Mouse (Mus musculus): ENCODE data around the gene Shc4. TPM values are rescaled to one million over a fixed set of nuclear protein-coding genes. Genes with fewer than 3 reads are reported as not detected.

The Shc4 gene
- polyA plus RNA-seq, 1 experiment from 2014 or later: 2.3 TPM

DNA sequence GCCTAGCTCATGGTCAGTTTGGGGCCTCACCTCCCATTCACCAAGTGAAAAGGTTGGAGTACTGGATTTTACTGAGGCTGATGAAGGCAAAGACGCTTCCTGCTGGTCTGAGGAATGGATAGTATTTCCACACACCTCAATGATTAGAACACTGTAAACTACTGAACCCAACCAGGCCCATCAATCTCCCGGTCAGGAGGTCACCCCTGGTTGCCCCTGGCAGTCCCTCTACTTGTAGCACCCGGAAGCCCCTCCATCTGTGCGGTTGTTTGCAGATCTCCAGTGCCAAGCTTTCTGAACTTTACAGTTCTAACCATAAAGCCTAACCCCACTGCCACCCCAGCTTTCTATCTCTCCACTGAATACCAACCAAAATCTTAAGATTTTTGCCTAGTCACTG is 62.8 kb downstream of the Shc4 start:
- Histone ChIP-seq H3K4me3 (ENCODE audit: low read depth, low read length) (no peak overlapping the region), H3K4me1 (ENCODE audit: control insufficient read depth, insufficient read depth, low read length) (no peaks in the 10 kb centered on the region), H3K27me3 (ENCODE audit: control insufficient read depth, insufficient read depth, low read length) (no peaks in the 10 kb centered on the region), H3K27ac (ENCODE audit: low read length) (no peak overlapping the region), H3K36me3 (ENCODE audit: control insufficient read depth, insufficient read depth, low read length) (no peaks in the 10 kb centered on the region), H3K9me3 (ENCODE audit: control insufficient read depth, low read depth, low read length) (no peaks in the 10 kb centered on the region), H3K4me2 (replicated peaks; ENCODE audit: low read depth, low read length) (peak overlapping the region; percentile 49), H3K9ac (replicated peaks; ENCODE audit: low read depth, low read length) (0 out of 2 replicates have a peak overlapping the region, but pooled peaks have one; percentile 25)
- WGBS: 37% methylated on average over 4 of the region's 4 CpGs
- ATAC-seq (ENCODE audit: insufficient number of reproducible peaks, insufficient read depth, low FRiP score, low read depth): no peak

DNA sequence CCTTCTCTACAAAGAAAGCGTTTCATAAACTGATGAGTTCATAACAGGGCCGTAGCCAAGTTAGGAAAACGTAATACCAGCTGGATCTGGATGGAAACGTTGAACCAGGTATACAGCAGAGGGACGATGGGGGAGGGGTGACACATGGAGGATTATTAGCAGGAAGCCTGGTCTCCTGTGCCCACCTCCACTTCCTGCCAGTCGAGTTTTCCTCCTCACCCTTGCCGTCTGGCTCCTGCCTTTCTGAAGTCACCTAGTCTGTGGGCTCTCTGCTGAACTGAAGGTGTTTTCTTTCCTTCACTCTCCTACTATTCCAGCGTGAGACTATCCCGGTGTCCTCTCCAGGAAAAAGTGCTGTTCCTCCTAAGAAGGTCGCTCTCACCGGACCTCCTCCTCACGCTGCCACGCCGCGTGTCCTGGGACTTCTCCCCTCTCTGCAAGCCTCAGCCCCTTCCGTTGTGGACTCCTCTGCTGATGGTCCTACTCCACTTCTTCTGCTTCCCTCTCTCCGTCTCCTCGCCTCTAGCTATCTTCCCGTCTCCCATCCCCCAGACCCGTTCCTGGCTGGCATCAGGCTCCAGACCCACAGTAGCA is 63.3 kb downstream of the Shc4 start:
- Histone ChIP-seq H3K27ac (ENCODE audit: low read length) (no peak overlapping the region), H3K36me3 (ENCODE audit: control insufficient read depth, insufficient read depth, low read length) (no peaks in the 10 kb centered on the region), H3K9ac (replicated peaks; ENCODE audit: low read depth, low read length) (peak overlapping the region; percentile 25; the same call in 1 of the 2 replicates), H3K4me3 (ENCODE audit: low read depth, low read length) (peak overlapping the region; percentile 27), H3K27me3 (ENCODE audit: control insufficient read depth, insufficient read depth, low read length) (no peaks in the 10 kb centered on the region), H3K9me3 (ENCODE audit: control insufficient read depth, low read depth, low read length) (no peaks in the 10 kb centered on the region), H3K4me1 (ENCODE audit: control insufficient read depth, insufficient read depth, low read length) (no peaks in the 10 kb centered on the region), H3K4me2 (replicated peaks; ENCODE audit: low read depth, low read length) (peak overlapping the region; percentile 49)
- 28% methylated on average over 20 of the region's 20 CpGs for WGBS
- peak; percentile 66; the same call in 1 of the 2 replicates for ATAC-seq (ENCODE audit: insufficient number of reproducible peaks, insufficient read depth, low FRiP score, low read depth)

DNA sequence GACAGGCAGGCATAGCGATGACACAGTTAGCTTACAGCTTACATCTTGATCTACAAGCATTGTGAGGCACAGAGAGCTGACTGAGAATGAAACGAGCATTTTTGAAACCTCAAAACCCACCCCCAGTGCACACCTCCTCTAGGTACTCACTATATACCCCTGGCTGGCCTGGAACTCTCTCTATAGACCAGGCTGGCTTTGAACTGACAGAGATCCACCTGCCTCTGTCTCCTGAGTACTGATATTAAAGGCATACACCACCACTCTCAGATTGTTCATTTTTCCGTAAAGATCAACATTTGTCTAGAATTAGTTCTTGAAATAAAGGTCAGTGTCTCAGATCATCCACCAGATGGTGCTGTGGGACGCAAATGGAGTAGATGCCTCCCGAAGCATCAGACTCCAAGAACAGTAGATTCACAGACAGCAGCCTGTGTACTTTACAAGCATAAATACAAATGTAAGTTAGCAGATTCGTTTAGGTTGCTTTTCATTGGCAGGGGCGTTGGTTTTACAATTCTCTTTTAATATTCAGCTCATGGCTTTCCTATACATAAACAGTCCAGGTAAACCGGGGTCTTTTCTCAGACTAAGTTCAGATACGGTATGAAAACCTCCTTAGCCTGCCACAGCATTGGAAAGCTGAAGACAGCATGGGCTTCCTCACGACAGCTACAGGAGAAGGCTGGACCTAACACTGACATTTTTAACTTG is 64.0 kb downstream of the Shc4 start:
- H3K27ac ChIP-seq (ENCODE audit: low read length): no peak overlapping the region
- peak; percentile 43; the same call in 1 of the 2 replicates for ATAC-seq (ENCODE audit: insufficient number of reproducible peaks, insufficient read depth, low FRiP score, low read depth)

DNA sequence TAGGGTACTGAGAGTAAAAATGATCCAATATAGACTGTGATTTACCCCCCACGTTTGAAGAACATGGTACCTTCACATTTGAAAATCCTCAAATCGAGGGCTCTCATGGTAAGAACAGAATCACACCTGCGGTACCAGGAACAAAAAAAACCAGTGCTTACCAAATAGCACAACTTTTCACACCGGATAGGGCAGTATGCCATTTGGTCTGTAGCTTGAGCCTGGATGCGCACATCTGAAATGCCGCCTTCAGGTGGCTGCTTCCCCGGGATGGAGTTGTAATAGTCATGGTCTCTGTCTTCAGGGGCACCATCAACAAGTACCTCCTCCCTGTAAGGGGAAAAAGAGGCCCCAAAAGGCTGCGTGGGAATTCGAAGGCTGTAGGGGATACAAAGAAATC is 68.6 kb downstream of the Shc4 start:
- Histone ChIP-seq H3K27me3 (ENCODE audit: control insufficient read depth, insufficient read depth, low read length) (no peaks in the 10 kb centered on the region), H3K4me2 (replicated peaks; ENCODE audit: low read depth, low read length) (no peak overlapping the region), H3K9me3 (ENCODE audit: control insufficient read depth, low read depth, low read length) (no peaks in the 10 kb centered on the region), H3K4me3 (ENCODE audit: low read depth, low read length) (no peak overlapping the region), H3K9ac (replicated peaks; ENCODE audit: low read depth, low read length) (no peak overlapping the region), H3K27ac (ENCODE audit: low read length) (no peak overlapping the region), H3K36me3 (ENCODE audit: control insufficient read depth, insufficient read depth, low read length) (no peaks in the 10 kb centered on the region), H3K4me1 (ENCODE audit: control insufficient read depth, insufficient read depth, low read length) (peaks cover 7% of the 10 kb centered on the region; the same call in 1 of the 2 replicates)
- 89% methylated on average over 9 of the region's 9 CpGs for WGBS
- ATAC-seq (ENCODE audit: insufficient number of reproducible peaks, insufficient read depth, low FRiP score, low read depth): no peak

More for the DNA sequence above, 64.0 kb downstream of the Shc4 start:
- peak overlapping the region; percentile 27 for H3K4me3 ChIP-seq (ENCODE audit: low read depth, low read length)
- no peaks in the 10 kb centered on the region for H3K36me3 ChIP-seq (ENCODE audit: control insufficient read depth, insufficient read depth, low read length)
- no peaks in the 10 kb centered on the region for H3K27me3 ChIP-seq (ENCODE audit: control insufficient read depth, insufficient read depth, low read length)
- no peaks in the 10 kb centered on the region for H3K4me1 ChIP-seq (ENCODE audit: control insufficient read depth, insufficient read depth, low read length)
- H3K4me2 ChIP-seq (replicated peaks; ENCODE audit: low read depth, low read length): peak overlapping the region; percentile 49
- 0 out of 2 replicates have a peak overlapping the region, but pooled peaks have one; percentile 3 for H3K9ac ChIP-seq (replicated peaks; ENCODE audit: low read depth, low read length)
- WGBS: 11% methylated on average over 10 of the region's 10 CpGs
- H3K9me3 ChIP-seq (ENCODE audit: control insufficient read depth, low read depth, low read length): no peaks in the 10 kb centered on the region

DNA sequence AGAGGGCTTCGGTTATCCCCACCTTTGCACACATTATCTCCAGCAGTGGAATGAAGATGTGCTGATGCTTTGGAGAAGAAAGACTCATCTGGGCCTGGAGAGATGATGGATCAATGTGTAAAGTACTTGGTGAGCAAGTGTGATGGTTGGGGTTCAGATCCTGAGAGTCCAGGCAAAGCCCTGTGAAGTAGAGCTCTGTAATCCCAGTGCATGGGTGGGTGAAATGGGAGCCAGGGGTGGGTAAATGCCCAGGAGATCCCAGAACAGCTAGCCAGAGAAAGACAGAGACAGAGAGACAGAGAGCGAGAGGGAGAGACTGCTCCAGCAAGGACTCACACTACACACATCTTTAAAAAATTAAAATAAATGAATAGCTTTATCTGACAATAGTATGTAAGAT is 70.7 kb downstream of the Shc4 start:
- Histone ChIP-seq H3K9me3 (ENCODE audit: control insufficient read depth, low read depth, low read length) (no peaks in the 10 kb centered on the region), H3K4me2 (replicated peaks; ENCODE audit: low read depth, low read length) (no peak overlapping the region), H3K4me3 (ENCODE audit: low read depth, low read length) (no peak overlapping the region), H3K36me3 (ENCODE audit: control insufficient read depth, insufficient read depth, low read length) (no peaks in the 10 kb centered on the region), H3K27ac (ENCODE audit: low read length) (no peak overlapping the region), H3K27me3 (ENCODE audit: control insufficient read depth, insufficient read depth, low read length) (no peaks in the 10 kb centered on the region), H3K9ac (replicated peaks; ENCODE audit: low read depth, low read length) (no peak overlapping the region), H3K4me1 (ENCODE audit: control insufficient read depth, insufficient read depth, low read length) (peaks cover 7% of the 10 kb centered on the region; the same call in 1 of the 2 replicates)
- WGBS: 88% methylated on average over 2 of the region's 2 CpGs
- no peak for ATAC-seq (ENCODE audit: insufficient number of reproducible peaks, insufficient read depth, low FRiP score, low read depth)

DNA sequence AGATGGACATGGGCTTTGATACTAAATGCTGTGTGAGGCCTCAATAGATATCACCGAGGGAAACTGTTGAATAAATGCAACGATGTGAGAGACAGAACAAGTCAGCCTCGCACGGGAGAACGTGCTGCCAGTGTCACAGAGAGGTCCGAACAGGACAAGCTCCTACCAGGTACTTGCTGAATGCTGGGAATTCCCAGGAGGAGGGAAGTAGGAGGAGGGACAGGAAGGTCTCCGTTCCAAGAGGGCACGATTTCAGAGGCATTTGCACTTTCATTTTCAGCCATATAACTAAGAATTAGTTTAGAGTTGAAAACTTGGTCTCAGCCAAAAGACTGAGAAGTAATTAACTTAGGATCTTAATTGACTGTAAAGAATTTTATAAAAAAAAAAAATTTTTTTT is 72.4 kb downstream of the Shc4 start:
- 81% methylated on average over 8 of the region's 8 CpGs for WGBS
- no peak for ATAC-seq (ENCODE audit: insufficient number of reproducible peaks, insufficient read depth, low FRiP score, low read depth)
- Histone ChIP-seq H3K27ac (ENCODE audit: low read length) (no peak overlapping the region), H3K9ac (replicated peaks; ENCODE audit: low read depth, low read length) (no peak overlapping the region), H3K4me1 (ENCODE audit: control insufficient read depth, insufficient read depth, low read length) (peaks cover 7% of the 10 kb centered on the region; the same call in 1 of the 2 replicates), H3K36me3 (ENCODE audit: control insufficient read depth, insufficient read depth, low read length) (no peaks in the 10 kb centered on the region), H3K4me3 (ENCODE audit: low read depth, low read length) (no peak overlapping the region), H3K27me3 (ENCODE audit: control insufficient read depth, insufficient read depth, low read length) (no peaks in the 10 kb centered on the region), H3K4me2 (replicated peaks; ENCODE audit: low read depth, low read length) (no peak overlapping the region), H3K9me3 (ENCODE audit: control insufficient read depth, low read depth, low read length) (no peaks in the 10 kb centered on the region)

DNA sequence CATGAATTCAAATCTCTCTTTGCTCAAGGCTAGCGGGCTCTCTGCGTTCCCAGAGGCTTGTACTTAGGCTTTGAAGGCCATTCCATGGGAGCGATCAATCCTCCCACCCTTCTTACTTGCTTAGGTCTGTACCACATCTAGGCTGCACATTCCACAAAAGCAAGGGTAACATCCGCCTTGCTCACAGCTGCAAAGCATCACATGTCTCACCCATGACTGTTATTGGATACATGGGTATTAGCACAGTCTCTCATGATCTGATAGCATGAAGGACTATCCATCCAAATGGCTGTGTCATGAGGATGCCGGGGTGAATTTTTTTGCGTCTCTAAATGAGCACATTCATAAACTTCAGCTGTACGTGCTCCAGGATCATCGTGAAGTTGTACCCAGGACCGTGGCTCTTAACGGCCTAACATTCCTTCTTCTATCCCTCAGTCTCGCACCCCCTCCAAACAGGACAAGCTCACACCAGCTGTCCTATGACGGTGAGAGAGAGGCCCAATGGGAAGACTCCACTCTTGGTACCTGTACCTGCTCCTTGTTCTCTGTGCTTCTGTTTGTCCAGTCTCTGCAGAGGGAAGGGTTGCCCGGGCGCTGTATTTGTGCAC is 73.1 kb downstream of the Shc4 start:
- Histone ChIP-seq H3K9me3 (ENCODE audit: control insufficient read depth, low read depth, low read length) (no peaks in the 10 kb centered on the region), H3K9ac (replicated peaks; ENCODE audit: low read depth, low read length) (no peak overlapping the region), H3K4me2 (replicated peaks; ENCODE audit: low read depth, low read length) (no peak overlapping the region), H3K4me1 (ENCODE audit: control insufficient read depth, insufficient read depth, low read length) (peaks cover 7% of the 10 kb centered on the region; the same call in 1 of the 2 replicates), H3K36me3 (ENCODE audit: control insufficient read depth, insufficient read depth, low read length) (no peaks in the 10 kb centered on the region), H3K4me3 (ENCODE audit: low read depth, low read length) (no peak overlapping the region), H3K27ac (ENCODE audit: low read length) (peak overlapping the region; percentile 44; the same call in 1 of the 2 replicates), H3K27me3 (ENCODE audit: control insufficient read depth, insufficient read depth, low read length) (no peaks in the 10 kb centered on the region)
- peak; percentile 11; the same call in 1 of the 2 replicates for ATAC-seq (ENCODE audit: insufficient number of reproducible peaks, insufficient read depth, low FRiP score, low read depth)
- 57% methylated on average over 14 of the region's 14 CpGs for WGBS

DNA sequence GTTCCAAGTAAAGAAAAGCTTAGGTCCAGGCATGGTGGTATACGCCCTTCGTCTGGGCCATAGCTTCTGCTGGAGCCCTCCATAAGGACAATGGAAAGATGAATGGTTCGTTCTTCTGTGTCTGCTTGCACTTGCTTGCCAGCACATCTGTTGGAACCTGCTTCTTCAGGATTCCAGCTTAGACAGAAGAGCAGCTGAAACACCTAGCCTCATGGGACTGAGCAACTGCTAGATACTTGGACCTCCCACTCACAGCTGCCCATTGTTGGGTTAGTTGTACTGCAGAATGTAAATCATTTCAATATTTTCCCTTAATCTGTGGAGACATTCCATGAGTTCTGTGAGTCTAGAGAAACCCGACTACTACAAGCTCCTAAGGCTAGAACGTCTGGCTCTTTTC is 73.9 kb downstream of the Shc4 start:
- Histone ChIP-seq H3K4me2 (replicated peaks; ENCODE audit: low read depth, low read length) (no peak overlapping the region), H3K4me1 (ENCODE audit: control insufficient read depth, insufficient read depth, low read length) (peaks cover 7% of the 10 kb centered on the region; the same call in 1 of the 2 replicates), H3K4me3 (ENCODE audit: low read depth, low read length) (no peak overlapping the region), H3K36me3 (ENCODE audit: control insufficient read depth, insufficient read depth, low read length) (no peaks in the 10 kb centered on the region), H3K9ac (replicated peaks; ENCODE audit: low read depth, low read length) (no peak overlapping the region), H3K9me3 (ENCODE audit: control insufficient read depth, low read depth, low read length) (no peaks in the 10 kb centered on the region), H3K27ac (ENCODE audit: low read length) (no peak overlapping the region), H3K27me3 (ENCODE audit: control insufficient read depth, insufficient read depth, low read length) (no peaks in the 10 kb centered on the region)
- 77% methylated on average over 5 of the region's 5 CpGs for WGBS
- ATAC-seq (ENCODE audit: insufficient number of reproducible peaks, insufficient read depth, low FRiP score, low read depth): no peak

Measured in stomach, embryonic 14.5 days (tissue).